Mouse (Mus musculus): ENCODE results near the gene Zbtb46. TPM values are rescaled to one million over a fixed set of nuclear protein-coding genes. Genes with fewer than 3 reads are reported as not detected.

Gene Zbtb46
- polyA plus RNA-seq, 1 experiment = 1.6 TPM

DNA sequence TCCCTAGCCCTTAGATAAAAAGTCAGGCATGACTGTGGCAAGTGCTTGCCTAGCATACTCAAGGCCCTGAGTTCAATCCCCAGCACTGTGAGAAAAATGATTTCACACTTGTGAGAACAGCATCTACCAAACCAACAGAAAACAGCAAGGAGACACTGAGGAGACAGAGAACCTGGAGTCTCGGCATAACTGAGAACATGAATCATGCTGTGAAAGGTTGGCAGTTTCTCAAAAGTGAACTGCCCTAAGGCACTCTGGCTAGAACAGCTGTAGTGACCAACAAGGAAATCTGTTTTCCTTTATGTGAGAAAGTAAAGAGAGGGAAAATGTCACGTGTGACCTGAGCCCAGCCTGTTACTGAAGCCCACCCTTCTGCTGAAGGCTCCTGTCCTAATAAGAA lies 46.1 kb downstream of the Zbtb46 start:
- WGBS = 26% methylated on average over 2 of the region's 2 CpGs
- no peak for DNase-seq (ENCODE audit: low read depth, low spot score)

DNA sequence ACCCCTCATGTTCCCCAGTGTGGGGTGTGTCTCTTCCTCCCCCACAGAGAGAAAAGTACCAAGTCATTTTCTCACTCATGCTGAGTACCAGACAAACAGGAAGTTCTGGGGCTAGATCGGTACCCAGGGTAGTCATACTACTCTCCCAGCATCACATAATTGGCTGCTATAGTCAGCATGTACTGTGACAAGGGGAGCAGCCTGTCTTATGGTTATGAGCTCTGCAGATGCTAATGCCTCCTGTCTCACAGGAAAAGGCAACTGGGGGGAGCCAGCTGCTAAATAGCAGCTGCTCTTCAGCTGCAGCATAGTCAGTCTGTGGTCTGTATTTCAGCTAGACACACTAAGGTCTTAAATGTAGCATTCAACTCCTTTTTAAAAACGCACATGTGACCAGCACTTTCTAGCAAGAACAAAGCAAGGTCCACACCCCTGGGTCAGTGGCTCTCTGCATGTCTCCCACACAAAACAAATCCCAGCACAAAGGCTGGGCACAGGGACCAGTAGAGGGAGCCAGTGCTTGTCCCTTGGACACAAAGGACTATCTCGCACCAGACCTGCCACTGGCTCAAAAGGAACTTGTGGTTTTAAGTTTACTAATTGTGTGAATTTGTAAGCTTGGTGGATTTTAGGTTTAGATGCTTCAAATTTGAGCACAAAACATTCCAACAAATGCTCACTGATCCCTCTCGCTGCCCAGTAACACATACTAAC lies 48.3 kb downstream of the Zbtb46 start:
- WGBS = 34% methylated on average over 4 of the region's 4 CpGs
- peak; percentile 27 for DNase-seq (ENCODE audit: low read depth, low spot score)

DNA sequence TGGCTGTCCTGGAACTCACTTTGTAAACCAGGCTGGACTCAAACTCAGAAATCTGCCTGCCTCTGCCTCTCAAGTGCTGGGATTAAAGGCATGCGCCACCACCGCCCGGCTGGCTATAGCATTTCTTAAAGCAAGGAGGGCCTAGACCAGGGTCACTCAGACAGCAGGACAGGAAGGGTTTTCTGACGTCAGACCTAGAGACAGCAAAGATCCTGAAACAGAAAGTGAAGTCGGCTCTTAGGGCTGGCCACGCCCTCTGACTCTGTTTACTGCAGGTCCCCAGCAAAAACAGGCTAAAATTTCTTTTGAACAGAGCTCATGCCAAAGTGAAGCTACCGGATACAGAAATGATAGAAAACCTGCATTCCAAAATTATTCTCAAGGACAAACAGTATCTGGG lies 49.6 kb downstream of the Zbtb46 start:
- DNase-seq (ENCODE audit: low read depth, low spot score) = no peak
- 62% methylated on average over 7 of the region's 7 CpGs for WGBS

DNA sequence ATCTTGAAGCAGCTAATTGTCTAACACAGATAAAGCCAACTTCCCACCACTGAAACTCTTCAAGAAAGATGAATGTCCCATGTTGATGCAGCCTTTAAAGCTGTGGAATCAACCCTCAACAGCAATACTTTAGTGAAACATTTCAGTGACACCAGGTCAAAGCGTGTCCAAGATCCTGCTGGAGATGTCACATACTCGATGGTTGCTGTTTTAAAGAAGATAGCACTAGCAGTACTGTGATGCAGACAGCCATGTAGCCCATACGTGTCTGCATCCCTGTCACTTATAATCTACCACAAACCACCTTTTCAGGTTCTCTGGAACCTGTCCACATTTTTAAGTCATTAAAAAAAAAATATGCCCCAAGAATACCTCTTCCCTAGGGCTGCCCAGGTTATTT lies 55.5 kb downstream of the Zbtb46 start:
- 89% methylated on average over 3 of the region's 3 CpGs for WGBS
- DNase-seq (ENCODE audit: low read depth, low spot score) = no peak

- WGBS = 24% methylated on average over 1 of the region's 1 CpGs
- DNase-seq (ENCODE audit: low read depth, low spot score) = no peak
These were observed 57.7 kb downstream of the Zbtb46 start for GRCm38 (mm10) chr2:181401497-181401896.

DNA sequence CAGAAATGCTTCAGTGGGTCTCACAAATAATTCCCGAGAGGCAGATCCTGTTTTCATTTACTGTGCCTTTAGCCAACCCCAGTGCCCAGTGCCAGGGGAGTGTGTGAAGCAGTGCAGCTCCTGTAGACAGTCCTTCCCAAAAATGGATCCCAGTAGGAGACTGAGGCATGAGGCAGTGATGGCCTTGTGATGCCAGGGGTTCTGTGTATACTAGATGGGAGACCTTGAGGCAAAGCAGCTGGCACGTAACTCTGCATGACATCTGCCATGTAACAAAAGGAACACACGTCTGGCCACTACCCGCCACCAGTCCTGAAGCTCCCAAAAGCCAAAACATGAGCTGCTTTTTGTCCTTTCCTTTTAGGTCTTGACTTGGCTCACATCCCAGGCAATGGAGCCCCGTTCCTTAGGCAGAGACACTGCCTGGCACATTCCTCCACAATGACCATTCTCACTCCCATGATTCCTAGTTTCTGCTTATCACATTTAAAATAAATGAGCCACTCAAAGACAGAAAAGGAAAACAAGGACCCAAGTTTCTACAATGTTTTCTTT lies 61.9 kb downstream of the Zbtb46 start:
- WGBS = 67% methylated on average over 5 of the region's 5 CpGs
- DNase-seq (ENCODE audit: low read depth, low spot score) = no peak

DNA sequence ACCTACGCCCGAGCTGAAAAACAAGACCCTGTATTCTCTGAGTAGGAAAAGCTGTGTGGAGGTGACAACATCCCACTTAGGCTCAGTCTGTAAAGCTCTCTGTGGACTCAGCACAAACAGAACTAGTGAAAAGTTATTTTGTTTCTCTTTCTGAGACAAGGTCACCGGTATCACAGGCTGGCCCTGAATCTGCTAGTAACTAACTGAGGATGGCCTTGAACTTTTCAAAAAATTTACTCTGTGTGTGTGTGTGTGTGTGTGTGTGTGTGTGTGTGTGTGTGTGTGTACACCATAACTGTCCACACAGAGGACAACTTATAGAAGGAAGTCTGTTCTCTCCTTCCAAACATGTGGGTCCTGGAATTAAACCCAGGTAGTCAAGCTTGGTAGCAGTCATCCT lies 65.1 kb downstream of the Zbtb46 start:
- no peak for DNase-seq (ENCODE audit: low read depth, low spot score)
- 92% methylated on average over 3 of the region's 3 CpGs for WGBS

- DNase-seq (ENCODE audit: low read depth, low spot score) = peak; percentile 64
- WGBS = 26% methylated on average over 4 of the region's 4 CpGs
These were observed 66.5 kb downstream of the Zbtb46 start for GRCm38 (mm10) chr2:181392600-181393213.

DNA sequence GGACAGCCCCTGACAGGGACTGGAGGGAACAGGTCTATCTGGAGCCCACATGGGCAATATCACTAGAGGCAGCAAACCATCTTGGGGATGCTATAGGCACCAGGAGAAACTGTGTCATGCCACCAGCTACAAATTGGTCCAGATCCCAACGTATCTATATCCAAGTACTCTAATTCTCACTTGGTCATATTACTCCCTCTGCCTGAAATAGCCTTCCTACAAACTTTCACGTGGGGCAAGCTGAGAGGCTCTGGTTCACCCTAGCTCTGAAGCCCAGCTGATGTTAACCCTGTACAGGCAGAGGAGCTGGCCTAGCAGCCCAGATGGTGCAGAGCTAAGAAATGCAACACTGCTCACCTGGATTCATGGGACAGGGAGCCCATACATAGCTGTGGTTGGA lies 67.7 kb downstream of the Zbtb46 start:
- WGBS = 52% methylated on average over 2 of the region's 2 CpGs
- DNase-seq (ENCODE audit: low read depth, low spot score) = no peak

GRCm38 (mm10) chr2:181391022-181391421 lies 68.2 kb downstream of the Zbtb46 start:
- WGBS = 87% methylated on average over 15 of the region's 15 CpGs

DNA sequence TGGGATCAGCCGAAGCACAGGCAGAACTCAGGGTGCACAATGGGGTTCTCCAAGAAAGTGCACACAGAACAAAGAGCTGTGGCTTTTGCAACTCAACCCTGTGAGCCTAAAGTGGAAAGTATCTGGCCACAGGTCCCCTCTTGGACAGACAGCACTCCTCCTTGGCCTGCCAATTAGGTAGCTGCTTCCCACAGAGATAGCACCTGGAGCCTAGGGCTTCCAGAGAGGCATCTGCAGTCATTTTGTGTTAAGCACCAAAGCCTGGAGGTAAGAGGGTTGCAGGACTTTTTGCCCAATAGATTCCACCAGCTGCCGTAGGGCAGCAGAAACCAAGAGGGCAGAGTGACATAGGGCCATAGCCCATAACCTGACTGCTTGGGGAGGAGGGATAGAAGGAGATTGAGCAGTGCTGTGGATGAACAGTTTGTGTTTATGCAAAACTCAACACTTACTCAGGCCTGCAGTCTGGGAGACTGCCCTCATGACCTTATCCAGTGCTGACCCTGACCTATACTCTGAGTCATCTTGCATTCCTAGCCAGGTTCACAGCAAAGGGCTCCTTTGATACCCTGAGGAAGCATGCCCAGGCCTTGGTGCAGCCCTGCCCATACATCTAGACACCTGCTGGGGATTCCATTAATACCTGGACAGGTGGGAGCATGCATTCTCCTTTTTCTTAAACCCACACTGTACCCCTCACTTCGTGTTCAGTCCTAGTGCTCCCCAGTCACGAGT lies 68.9 kb downstream of the Zbtb46 start:
- 63% methylated on average over 4 of the region's 4 CpGs for WGBS
- no peak for DNase-seq (ENCODE audit: low read depth, low spot score)

More at GRCm38 (mm10) chr2:181391022-181391421, 68.2 kb downstream of the Zbtb46 start:
- DNase-seq (ENCODE audit: low read depth, low spot score) = no peak

DNA sequence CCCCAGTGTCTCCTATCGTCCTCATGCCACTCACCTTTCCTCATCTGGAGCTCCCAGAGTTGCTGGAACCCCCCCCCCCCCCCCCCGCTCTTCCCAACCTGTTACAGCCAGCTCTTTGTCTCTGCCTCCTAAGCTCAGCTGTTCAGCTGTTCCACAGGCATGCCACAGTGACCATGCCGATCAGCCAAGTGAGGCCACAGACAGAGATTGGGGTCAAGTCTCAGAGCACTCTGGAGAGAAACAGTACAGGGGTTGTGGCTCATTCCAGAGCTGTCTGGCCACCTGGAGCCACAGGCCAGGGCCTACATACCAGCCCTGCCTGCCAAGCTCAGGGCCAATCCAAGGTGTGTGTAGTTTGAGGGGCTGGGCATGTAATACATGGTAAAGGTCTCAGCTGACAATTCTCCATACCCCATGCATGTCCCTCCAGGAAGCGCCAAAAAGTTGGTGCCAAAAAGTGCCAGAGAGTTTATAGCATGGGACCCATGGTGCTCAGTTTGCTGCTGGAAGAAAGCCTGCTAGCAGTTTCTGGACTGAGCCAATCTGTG lies 72.5 kb downstream of the Zbtb46 start:
- no peak for DNase-seq (ENCODE audit: low read depth, low spot score)
- 77% methylated on average over 4 of the region's 4 CpGs for WGBS

DNA sequence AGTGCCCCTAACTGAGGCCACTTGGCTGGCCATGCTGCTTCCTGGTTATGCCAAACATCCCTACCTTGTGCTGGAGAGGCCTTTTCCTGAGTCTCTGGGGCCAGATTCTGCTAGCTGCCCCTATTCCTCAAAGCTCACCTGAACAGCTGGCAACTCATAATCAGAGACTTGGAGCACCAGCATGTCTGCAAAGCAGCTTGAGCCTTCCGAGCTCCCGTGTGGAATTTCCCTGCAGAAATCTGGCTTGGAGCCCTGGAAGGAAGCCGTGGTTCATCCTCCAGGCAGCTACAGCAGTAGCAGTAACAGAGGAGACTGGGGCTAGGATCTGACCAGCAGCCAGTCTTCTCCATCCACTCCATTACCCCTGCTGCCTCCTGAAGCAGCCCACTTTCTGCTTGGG lies 73.3 kb downstream of the Zbtb46 start:
- WGBS = 69% methylated on average over 3 of the region's 3 CpGs
- no peak for DNase-seq (ENCODE audit: low read depth, low spot score)

DNA sequence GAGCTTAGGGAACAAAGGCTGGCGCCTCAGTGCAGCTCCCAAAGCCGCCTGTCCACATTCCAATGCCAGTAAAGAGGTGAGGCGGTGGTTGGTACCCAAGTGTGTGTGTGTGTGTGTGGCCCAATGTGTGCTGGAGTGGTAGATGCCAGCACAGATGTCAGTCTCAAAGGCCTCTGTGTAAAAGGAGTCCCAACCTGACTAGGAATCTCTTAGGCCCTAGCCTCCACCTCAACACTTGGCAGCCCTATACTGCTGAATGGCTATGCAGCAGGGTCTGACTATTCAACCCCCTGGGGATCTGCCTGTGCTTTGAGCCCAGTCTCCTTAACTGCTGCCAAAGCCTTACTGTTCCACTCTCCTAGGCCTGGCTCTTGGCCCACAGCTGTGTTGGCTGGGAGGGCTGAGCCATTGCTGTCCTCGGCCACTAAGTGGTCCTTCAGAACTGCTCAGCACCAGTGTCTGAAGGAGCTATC lies 74.3 kb downstream of the Zbtb46 start:
- no peak for DNase-seq (ENCODE audit: low read depth, low spot score)
- WGBS = 81% methylated on average over 4 of the region's 4 CpGs

- WGBS = 81% methylated on average over 7 of the region's 7 CpGs
- DNase-seq (ENCODE audit: low read depth, low spot score) = no peak
These were observed 74.8 kb downstream of the Zbtb46 start for GRCm38 (mm10) chr2:181384463-181384862.

DNA sequence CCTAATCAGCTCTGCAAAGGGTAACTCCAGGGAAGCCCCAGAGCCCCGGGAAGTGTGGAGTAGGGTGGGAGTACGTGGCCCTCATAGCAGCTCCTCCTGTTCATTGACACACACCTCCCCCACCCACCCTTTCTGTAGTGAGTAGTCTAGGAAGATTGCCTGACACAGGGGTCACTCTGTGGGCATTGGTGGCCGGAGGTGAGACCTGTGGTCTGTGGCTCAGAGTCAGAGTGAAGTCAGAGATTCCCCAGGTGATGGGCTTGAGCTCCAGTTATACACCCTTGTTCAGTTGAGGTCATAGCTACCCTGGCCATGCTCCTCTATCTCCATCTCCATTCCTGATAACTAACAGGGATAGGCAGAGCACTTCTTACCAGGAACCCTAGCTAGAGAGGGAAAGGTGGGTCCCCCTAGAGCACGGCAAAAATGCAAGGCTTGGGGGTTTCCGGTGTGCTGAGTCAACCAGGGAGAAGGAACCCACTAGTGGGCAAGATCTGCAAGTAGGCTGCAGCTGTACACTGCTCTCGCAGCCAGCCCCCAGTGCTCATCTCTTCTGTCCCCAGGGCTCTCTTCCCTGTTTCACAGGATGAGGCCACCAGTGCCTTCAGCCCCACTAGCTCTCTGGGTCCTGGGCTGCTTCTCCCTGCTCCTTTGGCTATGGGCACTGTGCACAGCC lies 77.5 kb downstream of the Zbtb46 start:
- 89% methylated on average over 6 of the region's 6 CpGs for WGBS
- DNase-seq (ENCODE audit: low read depth, low spot score) = no peak

DNA sequence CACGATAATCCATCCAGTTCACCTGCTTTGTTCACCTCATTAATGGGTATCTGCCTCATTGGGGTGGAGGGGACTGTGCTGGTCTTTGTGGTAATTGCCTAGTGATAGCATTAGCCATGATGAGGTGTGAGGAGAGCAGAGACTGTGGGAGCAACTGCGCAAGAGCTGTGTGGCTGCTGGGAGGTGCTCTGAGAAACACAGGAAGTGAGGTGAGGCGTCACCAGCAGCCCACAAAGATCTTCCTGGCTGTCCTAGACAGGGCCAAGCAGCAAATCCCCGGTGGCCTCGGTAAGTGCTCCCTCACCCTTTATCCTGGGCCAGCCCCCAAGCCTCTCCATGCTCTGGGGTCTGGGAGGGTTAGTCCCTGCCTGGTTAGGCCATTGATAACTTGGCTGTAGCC lies 78.1 kb downstream of the Zbtb46 start:
- no peak for DNase-seq (ENCODE audit: low read depth, low spot score)
- 76% methylated on average over 5 of the region's 5 CpGs for WGBS

DNA sequence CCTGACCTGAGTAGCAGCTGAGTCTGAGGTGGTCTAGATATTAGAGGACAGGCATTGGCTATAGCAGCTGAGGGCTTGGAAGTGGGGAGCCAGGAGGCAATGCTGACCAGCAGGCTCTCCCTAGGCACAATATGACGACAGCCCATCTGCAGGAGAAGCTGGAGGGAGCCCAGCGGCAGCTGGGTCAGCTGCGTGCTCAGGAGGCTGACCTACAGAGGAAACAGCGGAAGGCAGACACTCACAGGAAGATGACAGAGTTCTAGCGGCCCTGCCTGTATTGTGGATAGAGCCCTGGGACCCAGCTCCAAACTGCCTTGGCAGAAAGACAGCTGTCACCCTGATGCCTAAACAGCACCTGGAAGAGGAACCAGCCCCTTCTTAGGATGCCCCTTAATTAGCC lies 79.0 kb downstream of the Zbtb46 start:
- DNase-seq (ENCODE audit: low read depth, low spot score) = no peak
- 80% methylated on average over 5 of the region's 5 CpGs for WGBS

GRCm38 (mm10) chr2:181379778-181380177 lies 79.4 kb downstream of the Zbtb46 start, which contains the start of gene Lime1:
Lime1 (plus strand) TSS chr2:181380078.
- no peak for DNase-seq (ENCODE audit: low read depth, low spot score)
- 92% methylated on average over 12 of the region's 12 CpGs for WGBS

GRCm38 (mm10) chr2:181378701-181379100 lies 80.5 kb downstream of the Zbtb46 start:
- WGBS = 89% methylated on average over 5 of the region's 5 CpGs
- DNase-seq (ENCODE audit: low read depth, low spot score) = no peak
